Mouse (Mus musculus) spleen, adult 18-20 months (tissue): ENCODE measurements around the gene Epb42.
A peak's percentile ranks its signal among the peaks of the same experiment; 100 is the strongest.
"Not testable (repeated sequence)": the region's sequence is repeated elsewhere in the genome, so short reads cannot be mapped to it uniquely, and the experiment has no call there.

Experiments
- DNase-seq, 2 experiments: peaks; one replicate each; pipeline ENCODE4 v3.0.0; 2022; ENCODE audit warnings: mixed read lengths in 2 of 2

Gene Epb42

GRCm38 (mm10) chr2:121036733-121037341 is at the start of gene Epb42:
Gene Epb42, minus strand, starts transcription at chr2:121037072.
- no peak for DNase-seq

DNA sequence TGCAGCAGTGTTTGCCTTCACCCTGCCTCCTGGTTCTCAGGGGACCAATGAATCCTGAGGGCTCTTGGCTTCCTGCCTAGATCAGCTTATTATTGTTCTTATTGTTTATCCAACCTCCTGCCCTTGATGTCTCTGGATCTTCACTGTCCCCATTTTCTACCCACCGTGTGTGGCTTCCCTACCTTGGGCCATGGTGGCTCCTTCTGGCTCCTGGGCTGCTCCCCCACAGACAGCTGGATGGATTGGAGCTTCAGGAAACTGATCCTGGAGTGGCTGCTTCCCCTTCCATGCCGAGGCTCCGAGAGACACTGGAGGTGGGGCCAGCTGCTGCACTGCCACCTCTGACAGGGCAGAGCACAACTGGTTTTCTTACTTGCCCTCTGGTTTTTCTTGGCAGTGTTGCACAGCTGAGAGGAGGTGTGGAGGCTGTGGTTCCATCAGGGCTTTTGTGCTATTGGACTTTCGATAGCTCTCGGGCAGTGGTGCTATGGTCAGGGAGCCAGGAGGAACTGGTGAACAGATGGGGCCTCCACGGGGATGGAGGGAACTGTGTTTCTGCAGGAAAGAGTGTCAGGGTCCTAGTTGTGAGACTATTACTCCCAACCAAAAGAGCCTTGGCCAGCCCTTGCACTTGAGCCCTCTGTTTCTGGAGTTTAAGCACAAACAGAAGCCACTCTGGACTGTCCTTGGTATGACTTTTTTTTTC is 48.8 kb upstream of the Epb42 start, which contains the start of gene Tgm5:
Gene Tgm5 (minus strand): TSS at position 362 of the 706 bp plus-strand sequence.
- no peak for DNase-seq

DNA sequence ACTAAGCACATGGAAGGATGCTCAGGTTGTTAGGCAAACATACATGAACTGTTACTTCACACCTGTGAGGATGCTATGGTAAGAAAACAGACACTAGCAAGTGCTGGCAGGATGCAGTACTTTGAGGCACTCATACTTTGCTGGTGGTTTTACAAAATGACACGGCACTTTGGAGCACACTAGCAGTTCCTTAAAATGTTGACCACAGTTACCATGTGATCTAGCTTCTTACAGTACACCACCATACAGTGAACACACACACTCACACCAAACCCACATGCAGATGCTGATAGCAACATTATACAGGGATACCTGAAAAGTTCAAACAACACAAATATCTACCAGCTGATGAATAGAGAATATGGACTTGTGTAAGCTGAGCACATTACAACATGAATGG is 45.8 kb upstream of the Epb42 start:
- no peak for DNase-seq

- no peak for DNase-seq
Measured at GRCm38 (mm10) chr2:121074747-121075146, 37.9 kb upstream of the Epb42 start.

GRCm38 (mm10) chr2:121071871-121072270 is 35.0 kb upstream of the Epb42 start:
- DNase-seq = no peak

DNA sequence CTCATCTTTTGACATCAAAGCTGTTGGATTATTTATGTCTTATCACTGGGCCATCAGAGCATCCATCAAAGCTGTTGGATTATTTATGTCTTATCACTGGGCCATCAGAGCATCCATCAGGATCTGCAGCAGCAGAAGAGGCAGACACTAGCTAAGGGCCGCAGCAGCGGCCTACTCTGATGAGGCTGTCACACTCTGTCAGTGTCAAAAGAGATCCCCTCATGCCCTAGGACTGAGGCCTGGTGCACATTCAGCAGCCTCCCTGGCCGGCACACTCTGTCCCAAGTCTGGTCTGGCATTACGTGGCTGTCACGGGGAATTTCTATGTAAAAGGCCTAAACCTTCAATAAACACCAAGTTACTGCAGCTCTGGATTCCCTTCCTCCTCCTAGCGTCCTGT is 32.6 kb upstream of the Epb42 start:
- DNase-seq = no peak

GRCm38 (mm10) chr2:121067116-121067515 is 30.2 kb upstream of the Epb42 start:
- no peak for DNase-seq

DNA sequence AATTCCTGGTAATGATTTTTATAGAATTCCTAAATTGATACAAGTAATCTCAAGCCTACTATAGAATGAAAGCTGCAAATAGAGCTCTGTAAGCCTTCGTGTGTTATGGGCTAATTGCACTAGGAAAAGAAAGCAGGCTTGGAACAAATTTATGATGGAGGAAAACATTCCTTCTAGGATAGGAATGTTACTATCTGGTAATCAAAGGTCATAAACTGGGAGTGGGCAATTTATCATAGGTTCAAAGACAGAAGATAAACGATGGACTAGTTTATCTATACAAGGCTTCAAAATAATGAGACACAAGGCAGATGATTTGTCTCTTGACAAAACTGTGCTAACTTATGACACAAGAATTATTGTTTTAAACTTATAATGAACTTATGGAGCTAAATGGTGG is 24.4 kb upstream of the Epb42 start:
- no peak for DNase-seq

GRCm38 (mm10) chr2:121057997-121058396 is 21.1 kb upstream of the Epb42 start:
- no peak for DNase-seq

DNA sequence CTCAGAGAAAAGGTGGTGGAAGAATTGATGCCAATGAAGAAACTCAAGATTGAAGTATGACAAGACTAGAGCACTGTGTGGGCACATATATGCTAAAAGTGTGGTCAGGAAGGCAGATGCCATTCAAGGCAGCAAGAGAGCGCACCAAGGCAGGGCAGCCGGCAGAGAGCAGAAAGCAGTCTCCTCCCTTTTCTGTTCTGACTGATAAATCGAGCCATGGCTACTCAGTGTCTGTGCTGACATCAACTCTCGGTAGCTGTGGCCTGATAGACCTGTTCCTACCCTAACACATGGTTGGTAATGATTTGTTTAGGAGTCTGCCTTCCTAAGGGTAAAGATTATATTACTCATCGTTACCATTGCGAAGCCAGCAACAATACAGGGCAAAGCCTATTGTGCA is 19.0 kb upstream of the Epb42 start:
- DNase-seq = no peak

- no peak for DNase-seq
Measured at GRCm38 (mm10) chr2:121054060-121054459, 17.2 kb upstream of the Epb42 start.

DNA sequence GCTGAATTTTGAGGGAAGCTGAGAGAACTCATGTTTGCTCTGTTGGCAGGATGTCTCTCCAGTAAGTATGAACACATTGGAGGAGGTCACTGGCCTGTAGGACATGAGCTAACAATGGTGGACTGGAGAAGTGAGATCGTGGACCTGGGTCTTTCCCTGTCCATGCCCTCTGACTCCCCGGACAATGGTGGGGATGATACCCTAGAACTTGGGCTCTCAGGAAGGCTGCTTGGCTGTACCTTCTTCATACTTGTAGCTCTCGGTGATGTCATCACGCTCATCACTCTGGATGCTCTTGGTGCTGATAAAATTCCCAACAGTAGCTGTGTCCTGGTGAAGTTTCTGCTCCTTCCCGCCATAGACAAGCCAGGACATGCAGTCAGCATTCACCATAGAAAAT is 15.3 kb upstream of the Epb42 start:
- DNase-seq = no peak

- no peak for DNase-seq
Measured at GRCm38 (mm10) chr2:121045653-121046052, 8.8 kb upstream of the Epb42 start.

DNA sequence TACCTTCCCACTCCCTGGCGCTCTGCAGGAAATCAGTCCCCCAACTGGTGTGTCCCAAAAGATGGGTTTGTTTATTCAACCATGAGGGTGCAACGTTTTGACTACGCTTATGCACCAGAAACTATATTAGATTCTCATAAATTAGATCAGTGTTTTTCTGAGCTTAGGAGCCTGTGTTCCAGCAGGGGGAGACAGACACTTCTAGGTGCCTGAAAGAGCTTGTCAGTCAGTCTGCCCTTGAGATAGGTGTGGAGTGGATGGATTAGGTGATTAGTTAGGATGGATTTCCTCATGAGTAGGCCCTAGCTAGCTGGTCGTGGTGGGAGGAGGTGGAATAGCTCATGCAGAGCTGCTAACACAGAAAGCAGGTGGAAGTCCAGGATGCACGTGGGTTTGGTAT is 4.2 kb upstream of the Epb42 start:
- DNase-seq = peak in 1 of 2 experiments; percentile 4

- DNase-seq = no peak
Measured at GRCm38 (mm10) chr2:121039382-121039781, 2.5 kb upstream of the Epb42 start.

DNA sequence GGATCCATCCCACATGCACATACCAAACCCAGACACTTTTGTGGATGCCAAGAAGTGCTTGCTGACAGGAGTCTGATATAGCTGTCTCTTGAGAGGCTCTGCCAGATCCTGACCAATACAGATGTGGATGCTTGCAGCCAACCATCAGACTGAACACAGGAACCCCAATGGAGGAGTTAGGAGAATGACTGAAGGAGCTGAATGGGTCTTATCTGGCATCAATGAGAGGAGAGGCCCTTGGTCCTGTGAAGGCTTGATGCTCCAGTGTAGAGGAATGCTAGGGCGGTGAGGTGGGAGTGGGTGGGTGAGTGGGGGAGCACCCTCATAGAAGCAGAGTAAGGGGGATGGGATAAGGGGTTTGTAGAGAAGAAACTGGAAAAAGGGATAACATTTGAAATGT is 2.0 kb upstream of the Epb42 start:
- DNase-seq = not testable (repeated sequence)

DNA sequence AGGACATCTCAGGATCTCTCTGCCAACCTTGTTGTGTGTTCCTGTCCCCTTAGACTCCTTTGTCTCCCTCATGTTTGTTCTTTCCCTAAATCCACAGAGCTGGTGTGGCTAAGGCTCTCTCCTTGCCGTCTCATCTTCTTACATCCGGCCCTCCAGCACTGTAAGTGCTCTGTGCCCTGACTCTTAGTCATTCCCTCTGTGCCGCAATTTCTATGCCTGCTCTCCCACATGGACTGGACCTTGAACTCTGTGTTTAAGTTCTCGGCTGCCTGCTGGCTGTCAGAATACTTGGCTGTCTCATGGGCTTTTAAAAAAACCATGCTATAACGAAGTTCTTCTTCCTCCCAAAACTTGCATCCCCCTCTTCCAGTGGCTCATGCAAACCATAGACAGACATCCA is 14.0 kb downstream of the Epb42 start:
- DNase-seq = no peak

DNA sequence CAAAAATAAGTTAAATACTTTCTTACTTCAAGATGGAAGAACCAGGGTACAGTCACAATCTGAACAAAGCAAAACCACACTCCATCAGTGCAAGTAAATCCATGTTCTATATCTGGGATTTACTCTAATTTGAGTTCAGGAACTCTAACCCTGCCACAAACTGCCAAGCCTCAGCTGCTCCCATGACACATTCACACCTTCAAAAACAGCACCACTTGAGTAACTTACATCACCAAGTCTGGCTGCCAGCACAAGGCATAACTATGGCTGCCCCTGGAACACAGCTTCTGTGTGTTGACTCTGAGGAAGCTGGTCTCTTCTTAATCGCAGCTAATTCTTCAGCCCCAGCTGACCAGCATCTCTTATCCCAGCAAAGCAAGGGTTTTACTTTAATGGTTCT is 19.7 kb downstream of the Epb42 start:
- DNase-seq = no peak

DNA sequence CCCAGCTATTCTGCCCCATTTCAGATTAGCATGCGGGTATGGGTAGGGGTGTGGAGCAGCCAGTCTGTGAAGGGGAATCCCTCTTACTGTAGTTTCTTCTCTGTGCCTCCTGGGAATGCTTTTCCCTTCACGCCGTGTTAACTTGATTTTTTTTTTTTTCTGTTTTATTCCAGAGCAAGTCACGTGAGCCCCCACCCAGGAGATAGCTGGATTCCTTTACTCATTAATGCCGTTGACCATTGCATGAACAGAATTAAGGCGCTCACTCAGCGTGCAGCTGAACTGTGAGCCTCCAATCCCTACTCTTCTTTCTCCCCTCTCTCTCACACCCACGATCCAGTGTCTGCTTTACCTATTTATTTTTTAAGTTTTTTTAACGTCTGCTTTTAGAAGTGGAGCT is 20.6 kb downstream of the Epb42 start:
- no peak for DNase-seq

DNA sequence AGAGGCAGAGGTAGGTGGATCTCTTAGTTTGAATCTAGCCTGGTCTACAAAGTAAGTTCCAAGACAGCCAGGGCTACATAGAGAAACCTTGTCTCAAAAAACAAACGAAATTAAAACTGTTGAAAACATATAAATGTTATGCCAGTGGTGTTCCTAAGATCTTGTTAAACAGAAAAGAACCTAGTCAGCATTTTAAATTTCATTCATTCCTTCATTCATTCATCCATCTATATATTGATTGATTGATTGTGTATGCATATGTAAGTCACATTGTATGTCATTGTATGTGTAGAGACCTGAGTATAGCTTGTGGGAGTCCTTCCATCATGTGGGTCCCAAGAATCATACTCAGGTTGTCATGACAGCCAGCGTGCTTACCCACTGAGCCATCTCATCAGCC is 21.4 kb downstream of the Epb42 start:
- DNase-seq = no peak

DNA sequence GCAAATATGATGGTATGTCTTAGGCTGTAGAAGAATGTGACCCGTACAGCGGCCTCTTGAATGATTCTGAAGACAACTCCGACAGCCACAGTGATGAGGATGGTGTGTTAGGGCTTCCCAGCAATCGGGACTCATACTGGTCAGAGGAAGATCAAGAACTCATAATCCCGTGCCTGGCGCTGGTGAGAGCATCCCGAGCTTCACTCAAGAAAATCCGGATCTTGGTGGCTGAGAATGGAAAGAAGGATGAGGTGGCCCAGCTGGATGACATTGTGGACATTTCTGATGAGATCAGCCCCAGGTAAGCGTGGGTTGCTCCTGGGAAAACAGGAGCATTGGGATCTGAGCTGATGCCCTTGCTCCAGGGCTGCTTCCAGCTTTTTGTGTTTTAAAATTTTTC is 24.2 kb downstream of the Epb42 start:
- no peak for DNase-seq

GRCm38 (mm10) chr2:121009071-121009677 is 27.7 kb downstream of the Epb42 start:
- no peak for DNase-seq

GRCm38 (mm10) chr2:121008664-121009007 is 28.2 kb downstream of the Epb42 start:
- no peak for DNase-seq

- DNase-seq = peak; percentile 86
Measured at GRCm38 (mm10) chr2:121007925-121008663, 28.8 kb downstream of the Epb42 start, which contains the start of gene Ccndbp1. Gene Ccndbp1, plus strand, starts transcription at chr2:121008403.
